Mouse (Mus musculus) frontal cortex, adult (tissue): ENCODE results near the gene 4930539E08Rik.

Experiments used
- ATAC-seq: cut with Nextera tagmentation; 2 replicates; pipeline ENCODE4 v1.9.2; 2017; ENCODE audit warnings: mild to moderate bottlenecking, moderate library complexity, mixed read lengths; ENCODE audit not compliant: low TSS enrichment

4930539E08Rik gene

GRCm38 (mm10) chr17:28930392-28931074, 15.4 kb upstream of the 4930539E08Rik start:
- no peak for ATAC-seq

DNA sequence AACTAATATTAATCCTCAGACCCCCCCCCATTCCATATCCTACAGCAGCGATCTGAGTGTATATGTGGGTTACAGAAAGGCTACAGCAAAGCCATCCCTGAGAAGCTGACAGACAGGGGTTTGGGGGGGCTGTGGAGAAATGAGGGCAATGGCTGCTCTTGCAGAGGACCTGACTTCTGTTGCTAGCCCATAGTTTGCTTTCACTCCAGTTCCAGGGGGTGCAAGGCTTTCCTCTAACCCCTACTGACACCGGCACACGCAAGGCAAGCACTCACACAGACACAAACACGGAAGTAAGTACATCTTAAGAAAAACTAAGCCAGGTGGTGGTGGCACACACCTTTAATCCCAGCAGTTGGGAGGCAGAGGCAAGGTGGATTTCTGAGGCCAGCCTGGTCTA, 14.2 kb upstream of the 4930539E08Rik start:
- no peak for ATAC-seq

- no peak for ATAC-seq
These were observed 12.9 kb upstream of the 4930539E08Rik start for GRCm38 (mm10) chr17:28928004-28928403.

GRCm38 (mm10) chr17:28926866-28927635, 11.9 kb upstream of the 4930539E08Rik start:
- ATAC-seq: peak; percentile 42; the same call in 1 of the 2 replicates

DNA sequence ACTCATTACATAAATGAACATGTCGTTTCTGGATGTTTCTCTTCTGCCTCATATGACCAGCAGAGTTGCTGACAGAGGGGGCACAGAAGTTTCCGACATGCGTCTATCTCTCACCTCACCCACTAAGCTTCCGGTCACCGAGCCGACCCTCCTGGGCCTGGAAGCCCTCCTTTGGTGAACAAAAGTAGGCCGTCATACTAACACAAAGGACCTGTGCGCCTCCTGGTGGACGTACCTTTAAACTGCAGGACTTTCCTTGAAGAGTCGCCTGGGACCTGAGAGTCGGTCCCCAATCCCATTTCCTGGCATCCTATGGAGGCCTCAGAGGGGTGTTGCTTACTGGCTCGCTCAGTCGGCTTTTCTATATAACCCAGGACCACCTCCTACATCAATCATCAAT, 11.3 kb upstream of the 4930539E08Rik start:
- ATAC-seq: peak; percentile 75; the same call in 1 of the 2 replicates

GRCm38 (mm10) chr17:28924957-28925595, 10.0 kb upstream of the 4930539E08Rik start:
- ATAC-seq: no peak

DNA sequence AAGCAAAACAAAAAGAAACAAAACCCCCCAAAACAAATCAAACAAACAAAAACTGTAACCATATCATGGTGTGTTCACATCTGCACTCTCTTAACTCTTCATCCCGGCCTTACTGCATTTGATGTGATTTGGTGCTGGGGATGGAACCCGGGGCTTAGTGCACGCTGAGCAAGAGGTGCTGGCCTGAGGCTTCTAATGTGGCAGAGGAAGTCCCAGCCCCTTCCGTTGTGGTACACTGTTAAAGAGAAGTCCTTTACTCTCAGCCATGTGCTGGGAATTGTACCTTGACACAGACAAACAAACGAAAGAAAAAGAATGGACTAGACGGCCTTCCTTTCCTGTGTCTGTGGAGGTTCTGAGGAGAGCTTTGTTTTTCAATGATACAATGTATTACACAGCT, 7.0 kb upstream of the 4930539E08Rik start:
- ATAC-seq: no peak

DNA sequence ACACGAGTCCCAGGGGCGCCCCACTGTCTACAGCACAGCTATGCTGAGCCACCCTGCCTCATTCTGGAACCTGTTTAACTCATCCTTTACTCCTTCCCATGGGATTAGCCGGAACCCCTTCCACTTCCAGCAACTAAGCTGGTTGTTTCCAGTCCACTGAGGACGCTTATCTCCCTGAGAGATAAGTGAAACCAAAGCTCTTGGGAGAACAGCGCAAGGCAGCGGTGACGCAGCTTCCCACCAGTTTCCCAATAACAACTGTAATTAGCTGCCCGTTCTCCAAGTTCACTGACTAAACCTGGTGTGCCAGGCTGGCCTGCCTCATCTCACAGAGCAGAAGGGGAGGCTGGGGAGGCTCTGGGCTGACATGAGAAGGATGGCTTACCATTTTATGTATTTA, 6.0 kb upstream of the 4930539E08Rik start:
- no peak for ATAC-seq

DNA sequence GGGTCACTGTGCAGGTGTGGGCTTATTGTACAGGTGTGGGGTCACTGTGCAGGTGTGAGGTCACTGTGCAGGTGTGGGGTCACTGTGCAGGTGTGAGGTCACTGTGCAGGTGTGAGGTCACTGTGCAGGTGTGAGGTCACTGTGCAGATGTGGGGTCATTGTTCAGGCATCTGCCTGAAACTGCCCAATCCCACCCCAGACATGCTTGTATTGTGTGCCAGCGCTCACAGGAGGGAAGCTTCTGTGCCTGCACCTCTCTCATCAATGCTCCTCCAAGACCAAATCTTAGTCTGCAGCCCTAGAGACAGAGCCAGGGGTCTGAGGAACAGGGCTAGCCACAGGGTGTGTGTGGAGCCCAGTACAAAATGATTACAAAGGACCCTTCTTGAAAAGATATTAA, 1.4 kb upstream of the 4930539E08Rik start:
- no peak for ATAC-seq

- no peak for ATAC-seq
These were observed 1.2 kb downstream of the 4930539E08Rik start for GRCm38 (mm10) chr17:28913940-28914339.

- ATAC-seq: no peak
These were observed 1.9 kb downstream of the 4930539E08Rik start for GRCm38 (mm10) chr17:28913200-28913599.

- no peak for ATAC-seq
These were observed 5.0 kb downstream of the 4930539E08Rik start for GRCm38 (mm10) chr17:28910139-28910538.

DNA sequence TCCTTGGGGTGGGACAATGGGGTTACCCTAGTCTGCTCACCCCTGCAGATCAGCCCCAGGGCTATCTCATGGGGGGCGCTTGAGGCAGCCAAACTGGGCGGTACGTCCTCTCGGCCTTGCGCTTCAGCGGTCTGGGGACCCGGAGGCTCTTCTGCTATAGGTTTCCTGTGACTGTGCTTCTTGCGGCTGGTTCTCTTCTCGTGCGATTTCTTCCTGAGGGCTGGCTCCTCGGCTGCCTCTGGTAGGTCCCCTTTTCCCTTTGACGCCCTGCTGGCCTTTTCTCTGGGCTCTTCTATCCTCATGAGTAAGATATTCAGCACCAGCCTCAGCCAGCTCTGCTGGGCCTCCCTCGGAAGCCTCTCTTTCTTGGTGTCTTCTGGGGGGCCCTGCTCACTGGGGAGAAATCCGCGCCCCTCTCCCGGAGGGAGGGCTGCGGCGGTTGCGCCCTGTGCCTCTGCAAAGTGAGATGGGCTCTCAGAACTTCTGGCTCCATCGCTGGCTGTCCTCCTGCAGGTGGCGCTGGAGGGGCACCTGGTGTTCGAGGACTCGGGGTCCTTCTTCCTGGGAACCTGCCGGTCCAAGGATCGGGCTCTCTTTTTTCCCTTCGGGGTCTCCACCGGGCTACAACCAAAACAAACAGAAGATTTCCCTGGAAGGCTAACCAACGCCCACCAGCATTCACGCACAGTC, 5.7 kb downstream of the 4930539E08Rik start:
- no peak for ATAC-seq

DNA sequence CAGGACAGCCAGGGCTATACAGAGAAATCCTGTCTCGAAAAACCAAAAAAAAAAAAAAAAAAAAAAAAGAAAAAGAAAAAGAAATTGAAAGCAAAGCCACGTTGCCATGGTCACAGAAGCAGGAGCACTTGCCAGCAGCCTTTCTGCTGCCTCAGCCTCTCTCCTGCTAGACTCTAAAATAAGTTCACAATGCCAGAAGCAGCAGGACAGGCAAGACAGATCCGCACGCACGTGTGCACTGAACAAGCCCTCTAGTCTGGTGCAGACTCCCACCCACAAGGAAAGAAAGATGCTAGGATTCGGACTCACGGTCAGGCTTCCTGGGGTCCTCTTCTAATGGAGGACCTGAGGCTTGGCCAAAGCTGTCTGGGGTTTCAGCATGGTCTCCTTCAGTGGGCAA, 7.2 kb downstream of the 4930539E08Rik start:
- ATAC-seq: peak; percentile 72

DNA sequence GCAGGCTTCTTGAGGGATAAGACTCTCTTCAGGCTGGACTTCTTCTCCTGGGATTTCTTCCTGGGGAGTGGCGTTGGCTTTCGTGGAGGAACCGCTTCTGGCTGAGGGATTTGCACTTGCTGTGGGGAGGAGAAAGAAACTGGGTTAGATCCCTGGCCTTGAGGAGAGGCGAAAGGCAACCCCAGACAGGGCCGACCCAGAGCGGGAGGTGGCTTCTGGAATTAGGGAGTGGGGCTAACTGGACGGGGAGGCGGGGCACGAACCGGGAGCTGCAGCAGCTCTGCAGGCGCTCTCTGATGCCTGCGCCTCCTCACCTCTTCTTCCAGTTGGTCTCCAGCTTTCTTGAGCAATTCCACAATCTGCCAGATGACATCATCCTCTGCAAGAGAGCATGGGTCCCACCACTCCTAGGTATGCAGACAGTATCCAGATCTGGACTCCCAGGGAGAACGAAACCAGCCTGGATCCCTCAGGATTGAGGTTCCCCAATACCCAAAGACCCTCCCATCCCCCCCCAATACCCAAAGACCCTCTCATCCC, 9.7 kb downstream of the 4930539E08Rik start:
- peak; percentile 28; the same call in 1 of the 2 replicates for ATAC-seq

- ATAC-seq: peak; percentile 94
These were observed 10.4 kb downstream of the 4930539E08Rik start for GRCm38 (mm10) chr17:28904546-28905376.

DNA sequence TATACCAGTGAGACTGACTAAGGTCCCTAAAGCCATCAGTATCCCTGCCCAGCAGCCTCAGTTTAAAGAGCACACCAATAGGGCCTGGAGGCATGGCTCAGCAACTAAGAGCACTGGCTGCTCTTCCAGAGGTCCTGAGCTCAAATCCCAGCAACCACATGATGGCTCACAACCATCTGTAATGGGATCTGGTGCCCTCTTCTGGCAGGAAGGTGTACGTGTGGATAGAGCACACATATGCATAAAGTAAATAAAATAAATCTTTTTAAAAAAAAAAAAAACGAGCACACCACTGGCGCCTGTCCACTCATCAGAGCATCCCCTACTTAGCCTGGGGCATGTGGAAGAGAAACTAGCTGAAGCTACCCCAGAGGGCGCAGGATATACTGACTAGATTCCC, 13.6 kb downstream of the 4930539E08Rik start:
- ATAC-seq: no peak

GRCm38 (mm10) chr17:28899427-28899826, 15.7 kb downstream of the 4930539E08Rik start:
- no peak for ATAC-seq

GRCm38 (mm10) chr17:28898249-28898648, 16.9 kb downstream of the 4930539E08Rik start:
- no peak for ATAC-seq

DNA sequence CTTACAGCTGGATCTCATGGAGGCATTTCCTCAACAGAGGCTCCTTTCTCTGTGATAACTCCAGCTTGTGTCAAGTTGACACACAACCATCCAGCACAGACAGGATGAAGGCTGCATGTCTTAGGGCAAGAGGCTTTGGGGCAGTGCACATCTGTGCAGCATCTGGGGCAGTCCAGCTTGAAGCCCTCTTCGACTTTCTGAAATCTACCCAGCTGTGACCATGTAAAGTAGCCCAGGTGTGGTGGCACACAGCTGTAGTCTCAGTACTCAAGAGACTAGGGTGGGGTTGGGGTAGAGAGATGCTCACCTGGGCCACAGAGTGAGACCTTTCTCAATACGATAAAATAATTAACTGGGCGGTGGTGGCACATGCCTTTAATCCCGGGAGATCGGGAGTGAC, 17.3 kb downstream of the 4930539E08Rik start:
- no peak for ATAC-seq
